Comparison of ENCODE assay signal across 8 mouse cellular contexts in the genomic region with DNA sequence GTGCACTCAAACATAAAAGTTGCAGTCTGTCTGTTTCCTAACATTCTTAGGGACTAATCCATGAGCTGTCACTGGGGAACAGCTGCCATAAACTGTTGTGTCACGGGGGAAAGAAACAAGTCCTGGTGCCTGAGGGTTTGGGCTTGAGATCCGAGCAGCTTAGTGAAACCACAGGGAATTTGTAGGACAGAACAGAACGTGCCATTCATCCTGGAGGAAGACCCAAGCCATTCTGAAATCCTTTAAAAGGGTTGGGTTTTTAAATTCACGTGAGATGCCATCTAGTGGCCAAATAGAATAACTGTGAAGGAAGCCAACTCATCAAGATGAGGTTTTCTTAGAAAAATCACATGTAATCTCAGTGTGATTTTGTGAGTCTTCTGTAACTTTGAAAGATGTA. TPM values are rescaled to one million over a fixed set of nuclear protein-coding genes. Genes with fewer than 3 reads are reported as not detected.
A peak's percentile ranks its signal among the peaks of the same experiment; 100 is the strongest.
DNase-seq lines count a peak whose midpoint lies in the region; ATAC-seq and TF ChIP-seq lines count a peak whose summit lies in the region.

No protein-coding gene starts in this region.

- DNase-seq in CD4-positive, CD25-positive, alpha-beta regulatory T cell, adult 2 months (ENCODE audit: low read depth, low spot score), result peak; percentile 56
- DNase-seq in layer of hippocampus, postnatal 10 days (ENCODE audit: low spot score in 2 of 2), result peak; percentile 23 to 31
- DNase-seq in layer of hippocampus, adult 11-12 months (ENCODE audit: low spot score), result no peak
- DNase-seq in c-Kit-positive CD71-positive TER-119-positive erythroid progenitor cells, embryonic 14.5 days (ENCODE audit: low spot score), result peak; percentile 19
- no peak for DNase-seq in urinary bladder, adult 2 months (ENCODE audit: low spot score)

- no peak for TF ChIP-seq POLR2A in small intestine, adult 2 months (IDR thresholded peaks at IDR 0.05; ENCODE audit: low read depth, low read length)

- no peak overlapping the region for H3K4me3 ChIP-seq in hindbrain, embryonic 15.5 days
- no peak overlapping the region for H3K4me3 ChIP-seq in small intestine, adult 2 months (ENCODE audit: low read depth, low read length)

- 3% methylated on average over 4 of the region's 4 CpGs for WGBS in hindbrain, embryonic 15.5 days
- WGBS in small intestine, adult 2 months, result 6% methylated on average over 4 of the region's 4 CpGs

- H3K9ac ChIP-seq in hindbrain, embryonic 15.5 days, result no peak overlapping the region

- no peaks in the 10 kb centered on the region for H3K27me3 ChIP-seq in hindbrain, embryonic 15.5 days
- H3K27me3 ChIP-seq in small intestine, adult 2 months (ENCODE audit: control insufficient read depth, insufficient read depth, low read length), result no peaks in the 10 kb centered on the region

- no peaks in the 10 kb centered on the region for H3K36me3 ChIP-seq in hindbrain, embryonic 15.5 days
- H3K36me3 ChIP-seq in small intestine, adult 2 months (ENCODE audit: control insufficient read depth, insufficient read depth, low read length), result peaks cover 4% of the 10 kb centered on the region; the same call in 1 of the 2 replicates

- peak; percentile 52; the same call in 1 of the 2 replicates for TF ChIP-seq CTCF in small intestine, adult 2 months (IDR thresholded peaks at IDR 0.05; ENCODE audit: extremely low read depth, insufficient read length, insufficient replicate concordance, low read depth, low read length)

- H3K9me3 ChIP-seq in hindbrain, embryonic 15.5 days, result no peaks in the 10 kb centered on the region

- H3K4me1 ChIP-seq in hindbrain, embryonic 15.5 days (replicated peaks), result no peaks in the 10 kb centered on the region
- H3K4me1 ChIP-seq in small intestine, adult 2 months (ENCODE audit: control insufficient read depth, insufficient read depth, insufficient read length, low read length), result no peaks in the 10 kb centered on the region

- no peak overlapping the region for H3K27ac ChIP-seq in hindbrain, embryonic 15.5 days (replicated peaks)
- no peak overlapping the region for H3K27ac ChIP-seq in small intestine, adult 2 months (ENCODE audit: insufficient read depth, low read depth, low read length)

- no peak for ATAC-seq in CD4-positive, CD25-positive, alpha-beta regulatory T cell, adult 4 months
- ATAC-seq in hindbrain, embryonic 15.5 days (ENCODE audit: low FRiP score, low read depth), result peak; percentile 23; the same call in 1 of the 2 replicates

- no peak overlapping the region for H3K4me2 ChIP-seq in hindbrain, embryonic 15.5 days

RNA-seq across cellular contexts. Expression of a gene that starts 58.5 kb away (rescaled TPM):
- polyA plus RNA-seq in CD4-positive, CD25-positive, alpha-beta regulatory T cell, adult 4 months (2017; shearing (Covaris generic)), result 1 to 10 TPM in 1 of 2 experiments, under 1 TPM in 1; 0.36 to 1.9 TPM
- total RNA-seq in layer of hippocampus, postnatal 10 days (2021), result 10 to 100 TPM; 86.1 to 91.6 TPM
- polyA plus RNA-seq in hindbrain, embryonic 15.5 days (2015; fragmentation: Nextera tagmentation; extraction: Ambion mirVana), result 5.7 and 6.3 TPM in 2 replicates
- polyA plus RNA-seq in small intestine, adult 2 months (2012; rRNA removed), result 40.7 and 52.0 TPM in 2 replicates
- polyA plus RNA-seq in urinary bladder, adult 2 months (2012; rRNA removed), result 21.4 and 43.2 TPM in 2 replicates

Comparison
In these comparisons a context has a peak if more than half of its experiments do, and no peak if none do; other contexts are left out.
1. DNase-seq: peak in CD4-positive, CD25-positive, alpha-beta regulatory T cell, adult 2 months (single experiment), layer of hippocampus, postnatal 10 days (2 of 2) and c-Kit-positive CD71-positive TER-119-positive erythroid progenitor cells, embryonic 14.5 days (single experiment); none in layer of hippocampus, adult 11-12 months (single experiment) and urinary bladder, adult 2 months (single experiment).